Mouse (Mus musculus): ENCODE measurements around the gene Pcx.

Gene Pcx

GRCm38 (mm10) chr19:4619461-4619860 is 109.2 kb downstream of the Pcx start:
- no peak for DNase-seq (ENCODE audit: low read depth, low spot score)

- DNase-seq (ENCODE audit: low read depth, low spot score) = no peak
Measured at GRCm38 (mm10) chr19:4620721-4621120, 110.4 kb downstream of the Pcx start.

DNA sequence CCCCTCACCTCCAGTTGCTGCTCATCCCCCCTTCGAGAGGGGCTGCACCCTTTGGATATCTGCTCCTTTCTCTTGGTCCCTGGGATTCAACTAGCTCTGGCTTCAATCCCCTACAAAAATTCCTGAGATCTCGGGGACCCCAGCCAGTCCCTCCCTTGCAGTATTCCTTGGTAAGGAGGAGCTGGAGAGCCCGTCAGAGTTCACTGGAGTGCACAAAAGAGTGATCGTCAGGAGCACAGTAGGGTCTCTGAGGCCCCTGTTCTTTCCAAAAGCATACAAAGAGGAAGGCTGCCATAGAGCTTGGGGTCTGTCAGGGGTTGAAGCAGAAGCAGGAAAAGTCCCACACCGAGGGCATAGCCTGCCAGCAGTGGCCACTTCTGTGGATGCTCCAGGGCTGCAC is 112.5 kb downstream of the Pcx start:
- no peak for DNase-seq (ENCODE audit: low read depth, low spot score)

DNA sequence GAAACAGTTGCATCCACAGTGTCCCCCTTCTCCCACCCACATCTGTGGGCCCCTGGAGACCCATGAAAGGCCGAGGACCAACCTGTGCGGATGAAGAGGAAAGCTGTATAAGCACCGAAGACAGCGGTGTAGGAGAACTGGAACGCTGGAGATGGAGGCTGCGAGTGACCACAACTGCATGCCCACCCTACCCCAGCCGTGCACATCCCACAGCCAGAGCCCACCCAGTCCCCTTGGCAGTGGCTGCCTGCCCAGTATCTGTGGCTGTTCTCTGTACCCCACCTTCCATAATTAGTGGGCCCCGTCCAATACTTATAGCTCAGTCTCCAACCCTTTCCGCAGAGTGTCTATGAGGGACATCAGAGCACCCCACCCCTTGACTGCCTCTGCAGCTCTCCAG is 113.1 kb downstream of the Pcx start:
- no peak for DNase-seq (ENCODE audit: low read depth, low spot score)

DNA sequence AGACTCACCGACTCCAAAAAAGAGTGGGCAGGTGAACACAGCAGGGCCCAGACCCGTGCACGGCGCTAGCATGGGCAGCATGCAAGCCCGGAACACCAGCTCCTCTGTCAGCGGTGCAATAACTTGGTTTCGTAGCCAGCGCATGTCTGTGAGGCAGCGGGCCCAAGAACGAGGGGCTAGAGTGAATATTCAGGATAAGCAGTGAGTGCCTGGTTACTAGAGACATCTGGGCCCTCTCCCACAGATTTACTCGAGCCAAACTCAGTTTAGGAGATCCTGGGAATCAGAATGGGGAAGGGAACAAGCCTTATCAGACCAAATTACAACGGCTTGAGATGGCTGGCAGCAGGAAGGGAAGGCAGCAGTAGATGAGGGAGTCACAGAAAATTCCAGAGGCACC is 113.7 kb downstream of the Pcx start:
- DNase-seq (ENCODE audit: low read depth, low spot score) = no peak

- no peak for DNase-seq (ENCODE audit: low read depth, low spot score)
Measured at GRCm38 (mm10) chr19:4624406-4625178, 114.3 kb downstream of the Pcx start.

GRCm38 (mm10) chr19:4625179-4625828 is 115.0 kb downstream of the Pcx start, which contains the start of gene Rce1:
Rce1 (minus strand) TSS chr19:4625641.
- DNase-seq (ENCODE audit: low read depth, low spot score) = peak; percentile 77

DNA sequence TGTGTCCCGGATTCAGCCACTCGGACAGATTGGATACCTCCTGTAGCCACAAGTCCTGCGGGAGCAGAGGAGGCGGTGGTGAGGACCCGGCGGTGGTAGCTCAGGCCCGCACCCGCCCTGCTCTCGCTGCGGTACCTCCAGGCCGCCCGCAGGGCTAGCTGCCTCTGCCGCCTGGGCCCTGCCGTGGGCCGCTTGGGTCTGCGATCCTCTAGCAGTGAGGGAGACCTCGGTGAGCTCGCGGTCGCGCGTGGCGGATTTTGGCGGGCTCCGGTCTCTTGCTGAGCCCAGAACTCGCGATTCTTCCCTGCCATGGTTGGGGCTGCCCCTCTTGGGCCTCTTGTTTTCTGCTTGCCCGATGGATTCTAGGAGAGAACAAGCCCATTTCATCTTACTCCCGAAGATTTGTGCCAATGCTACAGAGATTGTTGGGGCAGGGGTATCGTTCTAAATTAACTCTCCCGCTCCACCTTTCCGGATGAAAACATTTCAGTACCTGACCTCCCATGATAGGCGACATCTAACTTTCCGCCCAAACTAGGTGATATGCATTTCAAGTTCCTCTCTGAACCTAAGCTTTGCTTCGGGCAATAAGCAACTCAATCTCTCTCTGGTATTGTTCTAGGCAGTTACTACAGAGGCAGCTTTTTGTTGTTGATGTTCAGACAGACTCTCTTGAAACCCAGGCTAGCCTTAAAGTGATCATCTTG is 115.7 kb downstream of the Pcx start:
- DNase-seq (ENCODE audit: low read depth, low spot score) = no peak

GRCm38 (mm10) chr19:4628819-4629218 is 118.5 kb downstream of the Pcx start:
- no peak for DNase-seq (ENCODE audit: low read depth, low spot score)

- no peak for DNase-seq (ENCODE audit: low read depth, low spot score)
Measured at GRCm38 (mm10) chr19:4635986-4636385, 125.7 kb downstream of the Pcx start.

DNA sequence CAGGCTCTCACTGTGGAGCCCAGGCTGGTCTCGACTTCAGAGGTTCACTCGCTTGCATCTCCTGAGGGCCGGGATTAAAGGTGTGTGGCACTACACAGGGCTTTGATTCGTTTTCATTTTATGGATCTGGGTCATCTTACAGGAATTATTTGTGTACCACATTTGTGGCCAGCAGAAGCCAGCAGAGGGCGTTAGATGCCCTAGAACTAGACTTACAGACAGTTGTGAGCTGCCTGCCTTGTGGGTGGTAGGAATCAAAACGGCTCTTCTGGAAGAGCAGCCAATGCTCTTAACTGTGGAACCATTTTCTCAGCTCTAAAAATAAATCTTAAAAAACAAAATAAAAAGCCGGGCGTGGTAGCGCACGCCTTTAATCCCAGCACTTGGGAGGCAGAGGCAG is 134.0 kb downstream of the Pcx start:
- DNase-seq (ENCODE audit: low read depth, low spot score) = no peak

DNA sequence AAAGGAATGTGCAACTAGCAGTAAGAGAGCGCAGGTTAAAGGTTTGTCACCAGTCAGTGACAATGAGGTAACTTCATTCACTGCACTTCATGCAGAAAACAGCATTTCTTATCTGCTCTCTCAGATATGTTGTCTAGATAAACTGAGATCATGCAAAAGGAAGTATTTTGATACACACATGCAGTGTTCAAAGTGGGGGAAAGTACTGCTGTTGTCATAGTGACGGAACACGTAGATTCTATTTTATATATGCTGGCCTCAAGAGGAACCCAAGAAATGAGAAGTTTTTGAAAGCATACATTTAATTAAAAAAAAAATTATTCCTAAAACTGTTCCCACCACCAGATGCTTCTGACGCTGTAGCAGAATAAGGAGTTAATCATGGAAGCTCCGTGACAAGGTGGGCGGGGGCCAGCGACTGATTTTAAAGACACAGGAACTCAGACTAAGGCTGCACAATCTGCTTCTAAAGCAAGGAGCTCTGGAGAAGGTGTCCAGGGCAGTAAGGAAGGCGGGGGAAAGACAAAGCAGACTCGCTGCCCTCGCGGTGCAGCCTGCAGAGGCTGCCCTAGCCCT is 136.7 kb downstream of the Pcx start:
- no peak for DNase-seq (ENCODE audit: low read depth, low spot score)

GRCm38 (mm10) chr19:4658156-4658555 is 147.9 kb downstream of the Pcx start:
- no peak for DNase-seq (ENCODE audit: low read depth, low spot score)

DNA sequence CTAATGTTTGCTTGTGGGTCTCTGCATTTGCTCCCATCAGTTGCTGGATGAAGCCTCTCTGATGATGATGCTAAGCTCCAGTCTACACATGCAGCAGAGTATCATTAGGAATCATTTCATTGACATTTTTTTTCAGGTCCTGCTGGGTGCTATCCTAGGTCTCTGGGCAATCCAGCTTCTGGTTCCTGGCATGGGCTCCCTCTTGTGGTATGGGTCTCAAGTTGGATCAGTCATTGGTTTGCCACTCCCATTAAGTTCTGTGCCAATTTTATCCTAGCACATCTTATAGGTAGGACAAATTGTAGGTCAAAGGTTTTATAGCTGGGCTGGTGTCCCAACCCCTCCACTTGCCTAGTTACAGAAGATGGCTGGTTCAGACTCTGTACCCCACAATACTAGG is 156.5 kb downstream of the Pcx start:
- DNase-seq (ENCODE audit: low read depth, low spot score) = no peak

GRCm38 (mm10) chr19:4670776-4671175 is 160.5 kb downstream of the Pcx start:
- DNase-seq (ENCODE audit: low read depth, low spot score) = no peak
